Mouse (Mus musculus) thymus, adult 2 months (tissue): ENCODE data around the gene Ankrd33.

Source experiments
- CTCF ChIP-seq: fragments of 200-500 bp; IDR thresholded peaks from 2 replicates; pipeline ENCODE4 v1.5.1; 2012; ENCODE audit warnings: mild to moderate bottlenecking, control low read depth, low read length, moderate library complexity, borderline replicate concordance; ENCODE audit not compliant: control insufficient read depth, poor library complexity, insufficient read depth; ENCODE audit errors: extremely low read depth
- POLR2A ChIP-seq: fragments of 200-500 bp; IDR thresholded peaks from 2 replicates; pipeline ENCODE4 v1.6.1; 2012; ENCODE audit warnings: mild to moderate bottlenecking, low read length, control low read depth, moderate library complexity; ENCODE audit not compliant: control insufficient read depth, poor library complexity, insufficient read depth; ENCODE audit errors: extremely low read depth

DNA sequence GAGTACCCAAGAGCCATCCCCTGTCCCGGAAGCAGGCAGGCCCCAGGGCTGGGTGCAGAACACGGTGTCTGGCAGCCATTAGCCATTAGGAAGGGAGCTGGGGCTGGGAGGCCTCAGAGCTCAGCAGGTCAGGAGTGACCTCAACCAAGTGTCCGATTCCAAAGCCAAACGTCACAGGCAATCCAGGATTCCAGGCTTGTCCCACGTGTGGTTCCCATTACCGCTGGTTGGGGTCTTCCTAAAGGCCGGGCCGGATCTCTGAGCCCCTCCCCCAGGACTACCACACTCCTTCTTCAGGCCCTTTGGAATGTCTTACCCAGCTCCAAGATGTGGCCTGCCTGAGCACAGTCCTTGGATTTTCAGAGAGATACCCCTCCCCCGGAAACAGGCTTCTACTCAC lies 20.6 kb upstream of the Ankrd33 start:
- TF ChIP-seq POLR2A (no peak), CTCF (no peak)
